Mouse (Mus musculus): ENCODE measurements around the gene H2-Oa.

The H2-Oa gene

GRCm38 (mm10) chr17:34092197-34092875 is at the start of gene H2-Oa:
Gene H2-Oa, plus strand, starts transcription at chr17:34092340.
- DNase-seq: no peak

GRCm38 (mm10) chr17:34045941-34046340 is 46.2 kb upstream of the H2-Oa start:
- DNase-seq: no peak

- no peak for DNase-seq
Measured at GRCm38 (mm10) chr17:34047404-34048050, 44.6 kb upstream of the H2-Oa start.

GRCm38 (mm10) chr17:34057224-34057623 is 34.9 kb upstream of the H2-Oa start:
- no peak for DNase-seq

GRCm38 (mm10) chr17:34068864-34069263 is 23.3 kb upstream of the H2-Oa start:
- no peak for DNase-seq

- DNase-seq: no peak
Measured at GRCm38 (mm10) chr17:34072091-34072490, 20.0 kb upstream of the H2-Oa start.

GRCm38 (mm10) chr17:34075271-34075670 is 16.9 kb upstream of the H2-Oa start:
- DNase-seq: peak; percentile 87

- DNase-seq: peak; percentile 88
Measured at GRCm38 (mm10) chr17:34077549-34077948, 14.6 kb upstream of the H2-Oa start.

- DNase-seq: no peak
Measured at GRCm38 (mm10) chr17:34078148-34078547, 14.0 kb upstream of the H2-Oa start.

- no peak for DNase-seq
Measured at GRCm38 (mm10) chr17:34079002-34079401, 13.1 kb upstream of the H2-Oa start.

GRCm38 (mm10) chr17:34079621-34080020 is 12.5 kb upstream of the H2-Oa start:
- DNase-seq: peak; percentile 32

- no peak for DNase-seq
Measured at GRCm38 (mm10) chr17:34083104-34083503, 9.0 kb upstream of the H2-Oa start.

- no peak for DNase-seq
Measured at GRCm38 (mm10) chr17:34087386-34087785, 4.8 kb upstream of the H2-Oa start.

GRCm38 (mm10) chr17:34088124-34088523 is 4.0 kb upstream of the H2-Oa start:
- DNase-seq: no peak

- peak; percentile 39 for DNase-seq
Measured at GRCm38 (mm10) chr17:34090923-34091322, 1.2 kb upstream of the H2-Oa start.

GRCm38 (mm10) chr17:34093199-34093874 is 1.2 kb downstream of the H2-Oa start:
- peak; percentile 76 for DNase-seq

GRCm38 (mm10) chr17:34094283-34095035 is 2.3 kb downstream of the H2-Oa start:
- no peak for DNase-seq

GRCm38 (mm10) chr17:34096497-34097010 is 4.4 kb downstream of the H2-Oa start:
- DNase-seq: no peak

- DNase-seq: no peak
Measured at GRCm38 (mm10) chr17:34097272-34097671, 5.1 kb downstream of the H2-Oa start.

GRCm38 (mm10) chr17:34098709-34099479 is 6.8 kb downstream of the H2-Oa start:
- DNase-seq: peak; percentile 41

GRCm38 (mm10) chr17:34099531-34099930 is 7.4 kb downstream of the H2-Oa start:
- peak; percentile 77 for DNase-seq

- no peak for DNase-seq
Measured at GRCm38 (mm10) chr17:34101185-34101584, 9.0 kb downstream of the H2-Oa start.
